Comparison of ENCODE assay signal across 8 mouse cellular contexts in the genomic region with DNA sequence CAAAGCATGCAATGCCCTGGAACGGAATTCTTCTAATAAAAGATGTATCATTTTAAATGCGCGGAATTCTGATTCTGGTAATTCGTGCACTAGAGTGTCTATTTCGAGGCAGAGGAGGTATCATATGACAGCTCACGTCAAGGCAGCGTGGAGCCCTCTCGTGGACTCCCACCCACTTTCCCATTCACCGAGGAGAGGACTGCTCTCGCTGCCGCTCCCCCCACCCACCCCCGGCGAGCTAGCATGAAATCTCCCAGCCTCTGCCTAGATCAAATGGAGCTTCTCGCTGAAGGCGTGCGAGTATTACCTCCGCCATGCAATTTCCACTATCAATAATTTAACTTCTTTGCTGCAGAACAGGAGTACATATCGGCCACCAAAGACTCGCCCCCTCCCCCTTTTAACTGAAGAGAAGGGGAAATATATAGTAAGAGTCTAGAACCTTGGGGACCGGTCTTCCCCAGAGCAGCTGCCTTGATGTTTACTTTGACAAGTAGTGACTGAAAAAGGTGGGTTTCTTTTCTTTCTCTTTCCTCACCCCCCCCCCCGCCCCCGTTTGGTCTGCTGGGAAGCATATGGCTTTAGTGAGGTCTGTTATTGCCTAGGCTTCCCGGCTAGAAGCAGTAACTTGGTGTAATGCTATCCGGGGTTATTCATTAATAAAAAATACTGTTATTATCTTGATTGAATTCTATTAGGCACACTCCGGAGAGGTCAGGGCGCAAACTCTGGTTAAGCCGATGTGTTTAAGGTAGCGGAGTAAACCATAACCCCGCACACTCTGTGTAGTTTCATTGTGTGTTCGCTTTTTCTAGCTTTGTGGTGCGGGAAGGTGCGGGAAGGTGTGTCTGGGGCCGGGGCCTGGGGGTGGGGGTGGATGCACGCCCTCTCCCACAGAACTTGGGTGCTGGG. TPM values are rescaled to one million over a fixed set of nuclear protein-coding genes. Genes with fewer than 3 reads are reported as not detected.
DNase-seq lines count a peak whose midpoint lies in the region; ATAC-seq and TF ChIP-seq lines count a peak whose summit lies in the region.

No protein-coding gene starts in this region.

- ATAC-seq in kidney, embryonic 14.5 days (ENCODE audit: low FRiP score, low TSS enrichment) = 0 out of 2 replicates have a peak, but pooled peaks have one; percentile 14
- ATAC-seq in limb, embryonic 14.5 days (ENCODE audit: low FRiP score, low read depth) = peak; percentile 23; the same call in 1 of the 2 replicates

- H3K27me3 ChIP-seq in kidney, embryonic 14.5 days (ENCODE audit: control insufficient read depth, insufficient read depth, low read length) = peaks cover 43% of the 10 kb centered on the region
- H3K27me3 ChIP-seq in hindbrain, embryonic 10.5 days (ENCODE audit: insufficient read depth, poor library complexity, severe bottlenecking) = peaks cover 24% of the 10 kb centered on the region
- peaks cover 16% of the 10 kb centered on the region for H3K27me3 ChIP-seq in limb, embryonic 14.5 days (ENCODE audit: control insufficient read depth, insufficient read depth, low read length)

- H3K36me3 ChIP-seq in kidney, embryonic 14.5 days (ENCODE audit: control insufficient read depth, insufficient read depth, low read length) = no peaks in the 10 kb centered on the region
- no peaks in the 10 kb centered on the region for H3K36me3 ChIP-seq in hindbrain, embryonic 10.5 days
- no peaks in the 10 kb centered on the region for H3K36me3 ChIP-seq in limb, embryonic 14.5 days (ENCODE audit: control insufficient read depth, insufficient read depth, low read length)

- DNase-seq in kidney, adult 8-10 months = no peak
- peak; percentile 70 for DNase-seq in cerebellum, adult 9-10 months
- DNase-seq in hindbrain, embryonic 10.5 days (ENCODE audit: low spot score) = peak; percentile 29
- DNase-seq in limb, embryonic 14.5 days (ENCODE audit: low spot score) = no peak
- peak; percentile 74 for DNase-seq in right cerebral cortex, adult 18-20 months
- DNase-seq in urinary bladder, adult 2 months (ENCODE audit: low spot score) = no peak
- no peak for DNase-seq in natural killer cell, adult 2 months (ENCODE audit: low spot score in 2 of 2)

- no peaks in the 10 kb centered on the region; the same call in 1 of the 2 replicates for H3K4me1 ChIP-seq in kidney, embryonic 14.5 days (ENCODE audit: control insufficient read depth, insufficient read depth, low read length)
- peaks cover 32% of the 10 kb centered on the region for H3K4me1 ChIP-seq in hindbrain, embryonic 10.5 days (replicated peaks)
- H3K4me1 ChIP-seq in limb, embryonic 14.5 days (ENCODE audit: control insufficient read depth, insufficient read depth, low read length) = peaks cover 16% of the 10 kb centered on the region

- H3K4me3 ChIP-seq in kidney, embryonic 14.5 days (ENCODE audit: low read length) = peak overlapping the region; percentile 46
- peak overlapping the region; percentile 72 for H3K4me3 ChIP-seq in hindbrain, embryonic 10.5 days
- peak overlapping the region; percentile 56 for H3K4me3 ChIP-seq in limb, embryonic 14.5 days (replicated peaks; ENCODE audit: low read length)

- H3K4me2 ChIP-seq in kidney, embryonic 14.5 days (replicated peaks; ENCODE audit: low read depth, low read length) = peak overlapping the region; percentile 75
- H3K4me2 ChIP-seq in limb, embryonic 14.5 days (replicated peaks; ENCODE audit: low read depth, low read length, severe bottlenecking) = peak overlapping the region; percentile 92

- TF ChIP-seq POLR2A in limb, embryonic 14.5 days (IDR thresholded peaks at IDR 0.05; ENCODE audit: borderline replicate concordance, extremely low read depth, insufficient read depth, insufficient read length) = no peak

- H3K27ac ChIP-seq in kidney, embryonic 14.5 days (ENCODE audit: low read depth, low read length) = no peak overlapping the region
- H3K27ac ChIP-seq in hindbrain, embryonic 10.5 days = peak overlapping the region; percentile 82; the same call in 1 of the 2 replicates
- no peak overlapping the region for H3K27ac ChIP-seq in limb, embryonic 14.5 days (replicated peaks; ENCODE audit: low read depth, low read length)

- no peaks in the 10 kb centered on the region for H3K9me3 ChIP-seq in kidney, embryonic 14.5 days (ENCODE audit: control insufficient read depth, low read length)
- no peaks in the 10 kb centered on the region for H3K9me3 ChIP-seq in hindbrain, embryonic 10.5 days
- H3K9me3 ChIP-seq in limb, embryonic 14.5 days (ENCODE audit: control insufficient read depth, low read length) = no peaks in the 10 kb centered on the region

- 3% methylated on average over 34 of the region's 34 CpGs for WGBS in kidney, embryonic 14.5 days
- WGBS in hindbrain, embryonic 10.5 days = 3% methylated on average over 34 of the region's 34 CpGs
- 3% methylated on average over 33 of the region's 34 CpGs for WGBS in limb, embryonic 14.5 days

- 0 out of 2 replicates have a peak overlapping the region, but pooled peaks have one; percentile 5 for H3K9ac ChIP-seq in kidney, embryonic 14.5 days (ENCODE audit: low read depth, low read length)
- H3K9ac ChIP-seq in limb, embryonic 14.5 days (ENCODE audit: low read depth, low read length, severe bottlenecking) = peak overlapping the region; percentile 57

RNA-seq across cellular contexts. Expression of a gene that starts 18.0 kb away (rescaled TPM):
- 0.67 and 0.79 TPM in 2 replicates for polyA plus RNA-seq in kidney, embryonic 14.5 days (2014; fragmentation: Nextera tagmentation; extraction: Ambion mirVana)
- 2.0 and 3.5 TPM in 2 replicates for polyA plus RNA-seq in hindbrain, embryonic 10.5 days (2016; fragmentation: Nextera tagmentation; extraction: Ambion mirVana)
- polyA plus RNA-seq in limb, embryonic 14.5 days (2012; rRNA removed) = 1.1 and 1.3 TPM in 2 replicates
- polyA plus RNA-seq in limb, embryonic 14.5 days (2014; fragmentation: Nextera tagmentation; extraction: Ambion mirVana) = 2.5 and 2.7 TPM in 2 replicates
- 3.3 and 7.1 TPM in 2 replicates for polyA plus RNA-seq in urinary bladder, adult 2 months (2012; rRNA removed)

Comparison
In these comparisons a context has a peak if more than half of its experiments do, and no peak if none do; other contexts are left out.
1. DNase-seq: peak in cerebellum, adult 9-10 months (single experiment), hindbrain, embryonic 10.5 days (single experiment) and right cerebral cortex, adult 18-20 months (single experiment); none in kidney, adult 8-10 months (0 of 2), limb, embryonic 14.5 days (single experiment), urinary bladder, adult 2 months (single experiment) and natural killer cell, adult 2 months (0 of 2).
2. Peak in every context shown above with its lines, with median percentiles within 50 percentile points of each other: H3K4me3 ChIP-seq.